Mouse (Mus musculus) forebrain, embryonic 10.5 days (tissue): ENCODE data around the gene Sox30. TPM values are rescaled to one million over a fixed set of nuclear protein-coding genes. Genes with fewer than 3 reads are reported as not detected.

Experiments
- DNase-seq: peaks from one replicate; pipeline ENCODE4 v3.0.0-alpha.2; 2017; ENCODE audit warnings: low spot score; ENCODE audit errors: extremely low spot score
- H3K27ac ChIP-seq: fragments of 300-500 bp; sonication (generic); 2 replicates; pipeline ENCODE4 v1.5.1; 2016; ENCODE audit warnings: mild to moderate bottlenecking
- H3K27me3 ChIP-seq: fragments of 300-500 bp; sonication (generic); 2 replicates; pipeline ENCODE4 v1.6.1; 2016; ENCODE audit warnings: mild to moderate bottlenecking; ENCODE audit not compliant: poor library complexity, severe bottlenecking
- H3K36me3 ChIP-seq: fragments of 300-500 bp; sonication (generic); replicated peaks from 2 replicates; pipeline ENCODE4 v1.6.1; 2016; ENCODE audit warnings: mild to moderate bottlenecking, moderate library complexity
- H3K4me1 ChIP-seq: fragments of 300-500 bp; sonication (generic); 2 replicates; pipeline ENCODE4 v1.6.1; 2016
- H3K4me3 ChIP-seq: fragments of 300-500 bp; sonication (generic); 2 replicates; pipeline ENCODE4 v1.5.1; 2016; ENCODE audit warnings: mild to moderate bottlenecking, moderate library complexity
- H3K9me3 ChIP-seq: fragments of 300-500 bp; sonication (generic); 2 replicates; pipeline ENCODE4 v1.6.1; 2016; ENCODE audit warnings: mild to moderate bottlenecking, moderate library complexity
- WGBS: fragments of 180-500 bp; shearing (Covaris S2); methylation state at CpG from one replicate; pipeline ENCODE4 v1.1.7; 2016; 5-methylcytosine and 5-hydroxymethylcytosine counted together
- polyA plus RNA-seq: library from polyadenylated mRNA; unstranded; fragments of >200 nt; fragmentation: Nextera tagmentation; extraction: Ambion mirVana; gene quantifications from 2 replicates; pipeline ENCODE4 v1.2.1, GENCODE M21; 2016

Gene Sox30
- polyA plus RNA-seq, 1 experiment from 2014 or later = not detected

GRCm38 (mm10) chr11:45960003-45960402 is 20.1 kb upstream of the Sox30 start:
- Histone ChIP-seq H3K4me3 (no peak overlapping the region), H3K36me3 (no peaks in the 10 kb centered on the region), H3K27me3 (no peaks in the 10 kb centered on the region), H3K27ac (no peak overlapping the region), H3K4me1 (0 out of 2 replicates have a peak, but pooled peaks cover 4% of the 10 kb centered on the region), H3K9me3 (no peaks in the 10 kb centered on the region)
- 84% methylated on average over 5 of the region's 5 CpGs for whole genome bisulfite sequencing
- DNase-seq = no peak

GRCm38 (mm10) chr11:45966896-45967295 is 13.2 kb upstream of the Sox30 start:
- H3K36me3 ChIP-seq = no peaks in the 10 kb centered on the region
- H3K27me3 ChIP-seq = no peaks in the 10 kb centered on the region
- H3K9me3 ChIP-seq = no peaks in the 10 kb centered on the region
- H3K27ac ChIP-seq = no peak overlapping the region
- H3K4me3 ChIP-seq = no peak overlapping the region
- 85% methylated on average over 4 of the region's 4 CpGs for WGBS
- H3K4me1 ChIP-seq = no peaks in the 10 kb centered on the region
- DNase-seq = no peak

- Histone ChIP-seq H3K4me1 (no peaks in the 10 kb centered on the region), H3K4me3 (no peak overlapping the region), H3K27me3 (no peaks in the 10 kb centered on the region), H3K27ac (no peak overlapping the region), H3K36me3 (no peaks in the 10 kb centered on the region), H3K9me3 (no peaks in the 10 kb centered on the region)
- no peak for DNase-seq
- 89% methylated on average over 3 of the region's 3 CpGs for WGBS
Measured at GRCm38 (mm10) chr11:45968466-45968865, 11.6 kb upstream of the Sox30 start.

- Histone ChIP-seq H3K27ac (no peak overlapping the region), H3K4me3 (no peak overlapping the region), H3K9me3 (no peaks in the 10 kb centered on the region), H3K36me3 (no peaks in the 10 kb centered on the region), H3K4me1 (no peaks in the 10 kb centered on the region), H3K27me3 (no peaks in the 10 kb centered on the region; the same call in 1 of the 2 replicates)
- WGBS = 89% methylated on average over 5 of the region's 5 CpGs
- DNase-seq = no peak
Measured at GRCm38 (mm10) chr11:45973635-45974034, 6.5 kb upstream of the Sox30 start.

- peaks cover 3% of the 10 kb centered on the region; the same call in 1 of the 2 replicates for H3K9me3 ChIP-seq
- no peak overlapping the region for H3K27ac ChIP-seq
- H3K4me1 ChIP-seq = no peaks in the 10 kb centered on the region
- 92% methylated on average over 8 of the region's 8 CpGs for WGBS
- H3K4me3 ChIP-seq = no peak overlapping the region
- no peaks in the 10 kb centered on the region for H3K36me3 ChIP-seq
- DNase-seq = no peak
- peaks cover 7% of the 10 kb centered on the region for H3K27me3 ChIP-seq
Measured at GRCm38 (mm10) chr11:45974466-45974865, 5.6 kb upstream of the Sox30 start.

- DNase-seq = no peak
- Histone ChIP-seq H3K9me3 (peaks cover 8% of the 10 kb centered on the region), H3K27ac (no peak overlapping the region), H3K36me3 (no peaks in the 10 kb centered on the region), H3K27me3 (peaks cover 20% of the 10 kb centered on the region), H3K4me1 (peaks cover 13% of the 10 kb centered on the region), H3K4me3 (no peak overlapping the region)
- WGBS = 88% methylated on average over 3 of the region's 3 CpGs
Measured at GRCm38 (mm10) chr11:45976061-45976460, 4.0 kb upstream of the Sox30 start.

GRCm38 (mm10) chr11:45980893-45981253 is 763 bp downstream of the Sox30 start:
- peaks cover 8% of the 10 kb centered on the region for H3K9me3 ChIP-seq
- H3K4me1 ChIP-seq = peaks cover 14% of the 10 kb centered on the region
- H3K27ac ChIP-seq = peak overlapping the region; percentile 90
- H3K36me3 ChIP-seq = no peaks in the 10 kb centered on the region
- peaks cover 25% of the 10 kb centered on the region for H3K27me3 ChIP-seq
- DNase-seq = no peak
- WGBS = 47% methylated on average over 19 of the region's 19 CpGs
- H3K4me3 ChIP-seq = peak overlapping the region; percentile 64

- DNase-seq = peak; percentile 23
- Histone ChIP-seq H3K36me3 (no peaks in the 10 kb centered on the region), H3K27me3 (peaks cover 18% of the 10 kb centered on the region; the same call in 1 of the 2 replicates), H3K9me3 (no peaks in the 10 kb centered on the region), H3K27ac (no peak overlapping the region; the same call in 1 of the 2 replicates), H3K4me1 (peaks cover 8% of the 10 kb centered on the region), H3K4me3 (peak overlapping the region; percentile 45)
- whole genome bisulfite sequencing = 11% methylated on average over 16 of the region's 16 CpGs
Measured at GRCm38 (mm10) chr11:45991604-45992003, 11.5 kb downstream of the Sox30 start.

GRCm38 (mm10) chr11:45992087-45992486 is 12.0 kb downstream of the Sox30 start:
- H3K4me1 ChIP-seq = peaks cover 8% of the 10 kb centered on the region
- no peak for DNase-seq
- H3K27ac ChIP-seq = no peak overlapping the region; the same call in 1 of the 2 replicates
- H3K27me3 ChIP-seq = peaks cover 18% of the 10 kb centered on the region; the same call in 1 of the 2 replicates
- H3K4me3 ChIP-seq = peak overlapping the region; percentile 45
- H3K9me3 ChIP-seq = no peaks in the 10 kb centered on the region
- WGBS = 54% methylated on average over 13 of the region's 13 CpGs
- no peaks in the 10 kb centered on the region for H3K36me3 ChIP-seq

- Histone ChIP-seq H3K9me3 (no peaks in the 10 kb centered on the region), H3K4me1 (no peaks in the 10 kb centered on the region), H3K27ac (no peak overlapping the region), H3K36me3 (no peaks in the 10 kb centered on the region), H3K4me3 (no peak overlapping the region), H3K27me3 (no peaks in the 10 kb centered on the region)
- DNase-seq = peak; percentile 67
- WGBS = 22% methylated on average over 6 of the region's 6 CpGs
Measured at GRCm38 (mm10) chr11:46016061-46016460, 36.0 kb downstream of the Sox30 start.

GRCm38 (mm10) chr11:46020246-46020645 is 40.1 kb downstream of the Sox30 start:
- 86% methylated on average over 1 of the region's 1 CpGs for WGBS
- Histone ChIP-seq H3K27ac (no peak overlapping the region), H3K9me3 (no peaks in the 10 kb centered on the region), H3K4me3 (no peak overlapping the region), H3K27me3 (no peaks in the 10 kb centered on the region), H3K4me1 (no peaks in the 10 kb centered on the region), H3K36me3 (no peaks in the 10 kb centered on the region)
- DNase-seq = no peak

- Histone ChIP-seq H3K27ac (no peak overlapping the region), H3K36me3 (no peaks in the 10 kb centered on the region), H3K4me3 (no peak overlapping the region), H3K4me1 (no peaks in the 10 kb centered on the region), H3K27me3 (no peaks in the 10 kb centered on the region), H3K9me3 (no peaks in the 10 kb centered on the region)
- DNase-seq = no peak
Measured at GRCm38 (mm10) chr11:46021850-46022249, 41.7 kb downstream of the Sox30 start.

- 87% methylated on average over 6 of the region's 6 CpGs for WGBS
- Histone ChIP-seq H3K27me3 (no peaks in the 10 kb centered on the region), H3K36me3 (no peaks in the 10 kb centered on the region), H3K27ac (no peak overlapping the region), H3K4me1 (no peaks in the 10 kb centered on the region), H3K4me3 (no peak overlapping the region), H3K9me3 (no peaks in the 10 kb centered on the region)
- no peak for DNase-seq
Measured at GRCm38 (mm10) chr11:46022983-46023382, 42.9 kb downstream of the Sox30 start.

GRCm38 (mm10) chr11:46025962-46026392 is 45.9 kb downstream of the Sox30 start:
- Histone ChIP-seq H3K4me3 (no peak overlapping the region), H3K27ac (no peak overlapping the region), H3K4me1 (peaks cover 11% of the 10 kb centered on the region), H3K27me3 (no peaks in the 10 kb centered on the region), H3K36me3 (no peaks in the 10 kb centered on the region), H3K9me3 (no peaks in the 10 kb centered on the region)
- no peak for DNase-seq
- WGBS = 75% methylated on average over 7 of the region's 7 CpGs
